Mouse (Mus musculus) cerebellum, adult 8-10 months (tissue): ENCODE measurements around the gene Sh2d3c.
A peak's percentile ranks its signal among the peaks of the same experiment; 100 is the strongest.

ENCODE experiments used
- DNase-seq: peaks from one replicate; pipeline ENCODE4 v3.0.0; 2022

Gene Sh2d3c

DNA sequence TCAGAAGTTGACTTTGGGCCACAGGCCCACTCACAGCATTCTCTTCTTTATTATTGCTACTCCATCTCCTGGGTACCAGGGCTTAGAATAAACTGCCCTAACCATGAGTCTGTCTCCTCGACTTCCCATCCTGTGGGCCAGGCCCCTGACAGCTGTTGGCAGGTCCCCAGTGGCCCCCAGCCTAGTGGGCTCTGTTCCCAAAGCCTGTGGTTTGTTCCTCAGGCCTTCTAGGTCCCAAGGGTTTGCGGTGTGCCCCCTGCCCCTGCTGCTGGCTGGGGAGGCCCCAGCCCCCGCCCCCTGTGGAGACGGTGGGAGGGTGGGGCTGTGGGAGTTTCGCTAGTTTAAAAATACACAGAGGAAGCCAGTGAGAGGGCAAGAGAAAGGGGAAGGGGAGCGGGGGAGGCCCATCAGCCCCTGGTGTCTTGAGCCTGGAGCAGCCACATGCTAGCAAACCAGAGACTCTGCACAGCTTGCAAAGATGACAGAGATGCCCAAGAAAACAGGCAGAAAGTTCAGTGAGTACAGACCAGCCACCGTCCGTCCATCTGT, at the start of gene Sh2d3c:
Gene Sh2d3c, plus strand, starts transcription at position 375 of the 549 bp plus-strand sequence.
- no peak for DNase-seq

DNA sequence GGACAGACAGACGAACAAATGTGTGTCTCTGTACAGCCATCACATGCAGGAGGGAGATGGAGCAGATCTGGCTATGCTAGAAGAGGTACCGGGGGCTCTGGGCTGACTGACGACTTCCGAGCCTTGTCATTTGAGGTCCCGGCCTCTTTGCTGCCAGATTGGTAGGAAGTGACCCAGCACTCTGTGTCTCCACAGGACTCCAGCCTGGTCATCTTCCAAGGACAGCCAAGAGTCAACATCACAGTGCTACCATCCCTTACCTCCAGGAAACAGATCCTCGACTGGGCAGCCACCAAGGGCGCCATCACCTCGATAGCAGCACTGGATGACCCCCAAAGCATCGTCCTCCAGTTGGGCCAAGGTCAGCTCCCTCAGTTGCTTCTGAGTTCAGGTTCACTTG, 49.7 kb upstream of the Sh2d3c start:
- DNase-seq = no peak

DNA sequence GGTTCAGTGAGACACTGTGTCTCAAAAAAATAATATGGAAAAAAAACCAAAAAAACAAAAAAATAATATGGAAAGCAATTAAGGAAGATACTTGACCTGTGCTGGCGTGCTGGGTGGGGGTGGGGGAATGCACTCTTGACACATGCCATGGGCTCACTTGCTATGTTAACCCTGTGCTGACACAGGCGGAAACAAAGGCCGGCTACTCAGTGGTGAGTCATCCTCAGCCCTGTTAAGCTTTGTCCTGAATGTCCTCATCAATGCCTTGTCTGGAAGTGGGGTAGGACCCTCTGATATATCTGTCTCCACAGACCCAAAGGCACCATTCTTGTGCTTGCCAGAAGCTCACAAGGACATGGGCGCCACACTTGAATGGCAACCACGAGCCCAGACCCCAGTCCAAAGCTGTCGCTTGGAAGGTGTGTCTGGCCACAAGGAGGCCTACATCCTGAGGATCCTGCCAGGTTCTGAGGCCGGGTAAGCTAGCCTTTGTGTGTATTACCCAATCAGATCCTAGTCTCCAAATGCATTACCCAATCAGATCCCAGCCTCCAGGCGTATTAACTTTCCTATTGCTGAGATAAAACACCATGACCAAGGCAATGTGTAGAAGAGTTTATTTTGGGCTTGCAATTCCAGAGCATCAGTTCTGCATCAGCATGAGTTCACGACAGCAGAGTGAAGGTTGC, 48.8 kb upstream of the Sh2d3c start:
- no peak for DNase-seq

DNA sequence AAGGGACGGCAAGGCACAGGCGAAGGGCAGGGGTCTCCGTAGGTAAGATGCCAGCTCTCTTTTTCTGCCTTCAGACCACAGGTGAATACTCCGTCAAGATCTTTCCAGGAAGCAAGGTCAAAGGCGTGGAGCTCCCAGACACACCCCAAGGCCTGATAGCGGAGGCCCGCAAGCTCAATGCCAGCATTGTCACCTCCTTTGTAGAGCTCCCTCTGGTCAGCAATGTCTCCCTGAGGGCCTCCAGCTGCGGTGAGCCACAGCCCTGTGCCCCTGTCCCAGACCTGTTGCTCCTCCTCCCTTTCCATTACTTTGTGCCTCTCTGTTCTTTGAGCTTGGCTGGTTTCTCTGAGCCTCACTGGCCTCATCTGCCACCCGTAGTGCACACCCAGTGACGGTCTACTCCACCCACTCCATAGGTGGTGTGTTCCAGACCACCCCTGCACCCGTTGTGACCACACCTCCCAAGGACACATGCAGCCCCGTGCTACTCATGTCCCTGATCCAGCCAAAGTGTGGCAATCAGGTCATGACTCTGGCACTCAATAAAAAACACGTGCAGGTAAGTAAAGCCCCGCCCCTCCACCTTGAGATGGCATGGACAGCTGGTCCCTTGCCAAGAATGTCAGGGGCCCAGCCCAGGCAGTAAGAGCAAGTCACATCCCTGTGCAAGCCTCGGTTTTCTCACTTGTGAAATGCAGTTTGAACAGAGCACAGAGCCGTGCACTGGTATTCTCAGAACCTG, 47.5 kb upstream of the Sh2d3c start:
- no peak for DNase-seq

DNA sequence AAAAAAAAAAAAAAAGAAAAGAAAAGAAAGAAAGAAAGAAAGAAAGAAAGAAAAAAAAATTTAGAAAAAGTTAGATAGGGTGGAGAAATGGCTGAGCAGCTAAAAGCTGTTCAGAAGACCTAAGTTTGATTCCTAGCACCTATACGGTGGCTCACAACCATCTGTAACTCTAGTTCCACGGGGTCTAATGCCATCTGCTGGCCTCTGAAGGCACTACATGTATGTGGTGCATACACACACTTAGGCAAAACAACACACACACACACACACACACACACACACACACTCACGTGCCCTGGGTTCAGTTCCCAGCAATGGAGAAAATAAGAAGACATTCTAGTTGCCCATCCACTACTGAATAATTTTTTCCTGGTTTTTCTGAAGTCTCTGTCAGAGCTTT, 44.0 kb upstream of the Sh2d3c start:
- DNase-seq = no peak

DNA sequence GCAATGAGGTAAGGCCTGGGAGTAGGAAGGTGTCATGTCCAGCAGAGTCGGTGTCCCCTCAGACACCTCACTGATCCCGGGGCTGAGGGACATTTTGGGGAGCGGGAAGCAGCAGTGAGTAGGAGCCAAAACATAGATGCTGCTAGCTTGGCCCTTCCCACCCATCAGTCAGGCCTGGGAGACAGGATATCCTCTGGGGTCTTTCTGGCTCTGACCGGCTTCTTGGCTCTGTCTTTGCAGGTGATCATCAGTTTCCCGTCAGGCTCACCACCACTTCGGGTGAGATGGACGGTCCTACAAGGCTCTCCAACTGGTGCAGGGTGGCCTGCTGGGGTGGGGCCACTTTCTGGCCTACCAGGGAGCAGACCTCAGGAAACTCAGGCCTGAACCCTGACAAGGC, 43.2 kb upstream of the Sh2d3c start:
- DNase-seq = no peak

DNA sequence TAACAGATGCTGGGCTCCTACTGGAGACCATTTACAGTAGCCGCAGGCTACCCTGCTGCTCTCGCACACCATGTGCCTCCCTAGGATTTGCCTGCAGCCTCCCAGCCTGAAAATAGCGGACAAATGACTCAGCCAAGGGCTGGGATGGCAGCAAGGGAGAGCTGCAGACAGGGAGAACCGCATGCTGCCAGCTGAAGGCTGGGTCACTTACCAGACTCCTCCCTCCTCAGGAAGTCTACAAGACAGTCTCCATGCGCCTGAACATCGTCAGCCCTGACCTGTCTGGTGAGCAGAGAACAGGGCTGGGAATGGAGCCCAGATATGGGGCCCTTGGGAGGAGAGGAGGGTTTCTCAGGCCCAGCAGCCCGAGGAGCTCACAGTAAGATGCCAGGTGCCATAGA, 40.8 kb upstream of the Sh2d3c start:
- no peak for DNase-seq

DNA sequence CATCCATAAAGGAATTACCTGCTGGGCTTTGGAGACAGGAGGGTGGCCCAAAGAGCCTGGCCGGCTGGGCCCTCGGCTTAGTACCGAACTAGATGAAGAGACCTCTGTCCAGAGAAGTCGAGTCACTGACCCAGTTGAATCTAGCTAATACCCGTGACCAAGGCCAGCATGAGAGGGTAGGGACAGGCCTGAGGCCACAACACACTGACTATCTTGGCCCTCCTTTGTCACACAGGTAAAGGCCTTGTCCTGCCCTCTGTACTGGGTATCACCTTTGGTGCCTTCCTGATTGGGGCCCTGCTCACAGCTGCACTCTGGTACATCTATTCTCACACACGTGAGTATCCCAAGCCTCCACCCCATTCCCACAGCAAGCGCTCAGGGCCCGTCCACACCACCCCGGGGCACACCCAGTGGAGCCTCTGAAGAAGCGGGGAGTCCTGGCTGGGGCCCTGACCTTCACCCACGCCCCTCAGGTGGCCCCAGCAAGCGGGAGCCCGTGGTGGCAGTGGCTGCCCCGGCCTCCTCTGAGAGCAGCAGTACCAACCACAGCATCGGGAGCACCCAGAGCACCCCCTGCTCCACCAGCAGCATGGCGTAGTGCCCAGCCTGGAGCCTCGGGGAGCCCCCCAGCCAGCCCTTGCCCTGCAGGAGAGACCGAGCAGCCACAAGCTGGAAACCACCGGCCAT, 39.7 kb upstream of the Sh2d3c start:
- DNase-seq = no peak

DNA sequence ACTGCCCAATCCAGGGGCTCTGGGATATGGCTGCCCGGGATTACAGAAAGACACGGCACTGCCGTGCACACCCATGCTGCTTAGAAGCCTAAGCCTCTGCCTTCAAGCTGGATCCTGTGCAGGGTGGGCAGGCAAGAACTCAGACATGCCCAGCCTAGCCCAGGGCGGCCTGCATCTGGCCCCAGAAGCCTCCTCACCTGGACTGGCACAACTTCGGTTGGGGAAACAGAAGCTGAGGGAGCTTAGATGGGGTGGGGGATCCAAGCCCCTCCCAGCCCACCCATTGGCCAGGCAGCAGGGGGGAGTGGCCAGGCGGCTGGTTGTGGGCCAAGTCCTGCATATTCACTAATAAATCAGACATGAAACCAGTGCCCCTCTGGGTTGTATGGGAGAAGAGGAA, 39.1 kb upstream of the Sh2d3c start:
- no peak for DNase-seq

DNA sequence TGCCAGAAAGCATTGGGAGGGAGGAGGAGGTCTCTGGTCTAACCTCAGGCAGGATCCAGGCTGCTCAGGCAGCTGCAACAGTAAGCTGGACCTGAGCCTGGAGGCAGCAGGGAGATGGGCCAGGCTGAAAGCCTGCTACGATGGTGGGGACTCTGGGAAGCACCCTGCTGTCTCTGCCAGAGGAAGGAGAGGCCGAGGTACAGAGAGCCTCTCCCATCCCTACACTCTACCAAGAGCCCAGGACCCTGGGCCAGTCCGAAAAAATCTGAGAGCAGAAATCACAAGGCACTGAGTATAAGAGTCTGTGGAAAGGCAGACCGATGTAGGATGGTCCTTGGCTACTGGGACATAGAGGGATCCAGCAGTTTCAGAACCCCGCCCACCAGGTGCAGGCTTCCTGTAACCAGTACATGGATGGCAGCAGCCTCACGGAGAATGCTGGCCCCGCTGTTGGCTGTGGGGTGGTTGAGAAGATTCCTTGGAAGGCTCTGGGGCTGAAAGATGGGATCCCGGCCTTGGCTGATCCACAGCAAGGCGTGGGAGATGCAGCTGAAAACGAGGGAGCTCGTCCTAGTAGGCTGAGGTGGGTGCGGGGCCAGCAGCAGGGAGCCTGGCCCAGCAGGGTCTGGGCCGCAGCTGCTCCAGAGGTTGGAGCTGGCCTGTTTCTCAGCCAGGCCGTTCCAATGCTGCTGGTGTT, 38.0 kb upstream of the Sh2d3c start:
- no peak for DNase-seq

DNA sequence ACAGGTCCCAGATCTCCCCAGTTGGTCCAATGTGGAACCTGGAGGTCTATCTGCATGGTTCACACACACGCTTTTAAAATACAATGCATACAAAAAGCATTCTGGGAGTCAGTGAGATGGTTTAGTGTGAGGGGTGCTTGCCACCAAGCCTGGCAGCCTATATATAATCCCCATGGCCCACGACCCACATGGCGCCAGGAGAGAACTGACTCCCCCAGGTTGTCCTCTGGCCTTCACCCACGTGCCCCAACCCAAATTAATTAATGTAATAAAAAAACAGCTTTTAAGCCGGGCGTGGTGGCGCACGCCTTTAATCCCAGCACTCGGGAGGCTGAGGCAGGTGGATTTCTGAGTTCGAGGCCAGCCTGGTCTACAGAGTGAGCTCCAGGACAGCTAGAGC, 37.2 kb upstream of the Sh2d3c start:
- DNase-seq = no peak

DNA sequence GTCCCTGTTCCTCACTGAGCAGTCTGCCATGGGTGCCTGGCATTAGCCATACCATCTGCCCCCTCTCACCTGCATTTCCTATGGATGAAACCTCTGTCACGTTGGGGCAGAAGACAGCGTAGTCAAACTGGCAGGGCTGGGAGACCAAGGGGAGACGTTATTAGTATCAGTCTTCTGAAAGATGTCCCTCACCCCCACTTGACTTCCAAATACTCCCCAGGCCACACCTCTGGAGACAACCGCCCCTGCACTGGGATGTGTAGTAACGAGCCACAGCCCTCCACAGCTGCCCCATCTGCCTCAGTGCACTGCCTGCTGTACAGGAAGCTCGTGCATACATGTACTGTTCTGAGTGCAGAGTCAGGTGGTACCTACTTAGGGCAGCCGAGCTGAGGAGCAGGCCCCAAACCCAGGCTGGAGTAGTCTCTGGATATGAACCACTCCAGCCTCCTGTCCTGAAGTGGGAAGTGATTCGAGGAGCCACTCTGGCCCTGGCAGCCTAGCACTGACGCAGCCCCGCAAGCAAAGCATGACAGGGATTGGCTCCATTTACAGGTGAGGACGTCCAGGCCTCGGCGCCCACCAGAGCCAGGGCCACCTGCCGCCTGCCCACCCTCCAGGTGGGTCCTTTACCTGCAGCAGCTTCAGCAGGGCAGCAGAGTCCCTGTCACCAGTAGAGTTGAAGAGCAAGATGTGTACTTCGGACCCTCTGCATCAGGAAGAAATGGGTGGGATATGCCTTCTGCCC, 36.0 kb upstream of the Sh2d3c start:
- DNase-seq = no peak

DNA sequence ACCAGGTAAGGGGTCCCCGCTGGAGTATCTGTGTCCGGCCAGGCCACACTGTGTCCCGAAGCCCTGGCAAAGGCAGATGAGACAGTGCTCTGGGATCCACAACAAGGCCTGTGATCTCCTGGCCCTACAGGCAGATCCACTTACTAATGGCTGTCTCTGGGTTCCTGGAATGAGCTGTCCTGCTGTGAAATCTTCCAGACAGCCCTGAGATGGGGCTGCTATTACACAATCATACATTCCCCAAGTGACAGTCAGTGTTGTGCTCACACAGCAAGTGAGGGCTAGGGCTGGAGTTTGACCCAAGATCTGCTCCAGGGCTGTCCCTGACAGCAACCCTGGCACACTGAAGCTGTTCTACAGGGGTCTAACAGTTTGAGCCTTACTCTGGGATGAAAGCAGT, 35.0 kb upstream of the Sh2d3c start:
- DNase-seq = no peak

DNA sequence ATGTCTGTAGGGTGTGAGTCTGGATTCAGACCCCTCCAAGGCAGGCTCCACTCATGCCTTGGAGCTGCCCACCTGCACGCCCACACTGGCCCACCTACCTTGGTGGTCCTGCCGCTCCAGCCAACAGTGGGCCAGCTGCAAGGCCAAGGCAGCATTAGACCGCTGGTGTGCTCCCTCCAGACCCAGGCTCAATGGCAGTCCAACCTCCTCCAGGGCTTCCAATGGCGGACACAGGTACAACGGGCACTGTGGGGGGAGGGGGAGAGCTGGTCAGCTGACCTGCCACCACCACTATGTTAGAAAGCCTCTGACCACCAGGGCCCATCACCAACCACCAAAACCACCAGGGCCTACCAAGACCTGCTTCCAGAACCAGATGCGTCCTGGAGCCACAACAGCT, 34.2 kb upstream of the Sh2d3c start:
- DNase-seq = no peak

DNA sequence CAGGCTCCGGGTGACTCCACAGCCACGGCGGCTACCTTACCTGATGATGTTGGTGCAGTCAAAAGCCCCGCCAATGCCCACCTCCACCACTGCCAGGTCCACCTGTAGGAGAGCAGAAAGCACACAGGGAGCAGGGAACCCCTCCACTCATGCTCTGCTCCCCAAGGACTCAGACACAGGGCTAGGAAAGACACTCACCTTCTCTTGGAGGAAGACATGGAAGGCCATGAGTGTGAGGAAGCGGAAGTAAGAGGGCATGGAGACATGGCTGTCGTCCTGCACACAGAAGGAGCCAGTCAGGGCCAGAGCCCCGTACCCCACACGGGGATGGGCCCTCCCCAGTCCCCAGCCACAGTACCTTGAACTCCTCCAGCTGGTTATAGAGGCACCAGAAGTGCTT, 33.3 kb upstream of the Sh2d3c start:
- DNase-seq = no peak

DNA sequence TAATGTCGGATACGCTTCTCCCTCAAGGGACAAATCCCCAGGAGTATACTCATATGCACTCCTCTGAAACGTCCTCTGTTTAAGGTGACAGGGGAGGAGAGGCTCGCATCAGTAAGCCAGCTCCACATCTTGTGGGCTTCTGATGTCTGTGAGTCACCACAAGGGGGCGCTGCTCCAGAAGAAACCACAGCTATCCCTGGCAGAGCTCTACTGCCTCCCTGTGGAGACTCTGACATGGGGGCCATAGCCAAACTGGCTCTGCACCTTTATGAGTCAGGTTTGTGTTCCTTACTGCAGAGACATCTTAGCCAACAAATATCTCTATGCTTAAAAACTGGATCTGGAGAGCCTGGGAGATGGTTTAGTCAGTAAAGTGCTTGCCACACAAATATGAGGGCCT, 31.4 kb upstream of the Sh2d3c start:
- peak; percentile 88 for DNase-seq

DNA sequence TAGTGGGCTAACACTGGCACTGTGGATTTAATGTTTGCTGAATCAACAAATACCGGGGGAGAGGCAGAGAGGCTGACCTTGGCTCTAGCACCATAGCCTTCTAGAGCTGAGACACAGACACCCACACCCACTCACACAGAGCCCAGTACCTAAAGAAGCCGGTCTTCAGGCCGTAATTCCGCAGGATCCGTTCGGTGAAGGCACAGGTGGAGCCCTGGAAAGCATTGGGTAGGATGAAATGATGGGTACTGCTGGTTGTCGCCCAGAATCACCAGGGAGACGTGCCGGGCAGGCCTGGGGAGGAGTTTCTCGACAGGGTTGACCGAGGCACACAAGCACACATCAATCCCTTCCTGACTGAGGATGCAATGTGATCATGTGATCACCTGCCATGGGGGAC, 29.8 kb upstream of the Sh2d3c start:
- no peak for DNase-seq

DNA sequence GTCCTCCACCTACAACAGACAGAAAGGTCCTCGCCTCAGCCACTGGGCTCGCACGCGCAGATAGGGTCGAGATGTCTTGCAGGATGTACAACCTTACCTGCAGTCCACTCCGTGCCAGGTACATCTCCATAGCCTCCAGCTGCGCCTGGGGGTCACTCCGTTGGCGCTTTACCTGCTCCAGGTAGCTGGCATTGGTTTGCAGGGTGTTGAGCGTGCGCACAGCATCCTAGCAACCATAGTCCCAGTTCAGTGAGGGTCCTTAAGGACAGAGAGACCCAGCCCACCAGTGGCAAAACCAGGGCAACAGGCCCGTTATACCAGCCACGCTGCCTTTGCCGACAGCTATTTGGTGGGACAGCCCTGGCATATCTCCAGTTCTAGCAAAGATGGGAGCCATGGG, 28.4 kb upstream of the Sh2d3c start:
- DNase-seq = no peak

DNA sequence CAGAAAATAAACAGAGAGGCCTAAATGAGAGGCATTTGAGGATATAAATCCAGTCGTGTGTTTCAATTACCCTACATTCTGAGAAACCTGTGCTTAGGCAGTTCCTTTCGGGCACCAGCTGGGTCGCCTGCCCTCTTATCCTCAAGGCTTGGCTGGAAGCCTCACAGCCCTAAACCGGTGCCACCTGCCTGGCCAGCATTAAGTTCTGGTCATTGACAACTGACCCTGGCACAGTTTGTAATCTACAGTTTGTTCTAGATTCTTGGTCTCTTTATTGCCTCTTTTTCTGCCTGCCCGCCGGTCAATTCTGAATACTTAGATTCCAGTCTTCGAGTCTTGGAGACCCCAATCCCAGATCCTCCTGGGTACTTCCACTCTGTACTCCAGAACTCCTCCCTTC, 27.6 kb upstream of the Sh2d3c start:
- no peak for DNase-seq

DNA sequence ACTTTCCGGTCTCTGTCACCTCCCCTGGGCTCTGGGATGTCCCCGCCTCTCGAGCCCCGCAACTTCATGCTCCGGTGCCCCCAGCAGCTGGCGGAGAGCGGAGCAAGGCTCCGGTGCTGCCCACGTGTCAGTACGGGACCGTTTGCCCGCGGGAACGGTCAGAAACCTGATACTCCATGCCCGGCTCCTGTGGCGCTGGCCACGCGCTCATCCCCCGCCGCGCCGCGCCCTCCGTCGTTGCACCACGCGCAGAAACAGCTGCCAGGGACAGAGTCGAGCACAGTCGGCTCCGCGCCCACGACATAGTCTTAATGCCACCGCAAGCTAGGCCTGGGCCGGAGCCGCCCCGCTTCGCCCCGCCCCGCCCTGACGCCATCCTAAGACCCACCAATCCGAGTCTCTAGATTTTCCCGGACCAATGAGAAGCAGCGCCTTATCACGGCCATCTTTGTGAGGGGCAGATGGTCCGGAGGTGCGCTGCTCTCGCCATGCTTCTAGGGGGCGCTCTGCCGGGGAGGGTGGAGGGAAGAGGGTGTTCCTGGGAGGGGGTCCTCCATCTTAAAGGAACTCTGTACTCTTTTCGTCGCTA, 26.9 kb upstream of the Sh2d3c start:
- DNase-seq = peak; percentile 95

DNA sequence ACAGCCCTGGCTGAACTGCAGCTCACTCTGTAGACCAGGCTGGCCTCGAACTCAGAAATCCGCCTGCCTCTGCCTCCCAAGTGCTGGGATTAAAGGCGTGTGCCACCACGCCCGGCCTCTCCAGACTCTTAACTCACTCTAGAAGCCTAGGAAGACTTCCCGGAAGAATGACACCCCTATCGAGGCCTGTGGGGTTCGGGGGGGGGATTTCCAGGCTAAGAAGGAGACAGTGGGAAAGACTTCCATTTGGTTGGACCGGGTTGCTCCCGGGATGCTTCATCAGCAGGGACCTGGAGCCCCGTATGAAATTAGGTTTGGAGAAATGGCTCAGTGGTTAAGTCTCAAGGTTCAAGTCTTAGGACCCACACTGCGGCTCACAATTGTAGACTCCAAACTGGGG, 26.2 kb upstream of the Sh2d3c start:
- DNase-seq = no peak

DNA sequence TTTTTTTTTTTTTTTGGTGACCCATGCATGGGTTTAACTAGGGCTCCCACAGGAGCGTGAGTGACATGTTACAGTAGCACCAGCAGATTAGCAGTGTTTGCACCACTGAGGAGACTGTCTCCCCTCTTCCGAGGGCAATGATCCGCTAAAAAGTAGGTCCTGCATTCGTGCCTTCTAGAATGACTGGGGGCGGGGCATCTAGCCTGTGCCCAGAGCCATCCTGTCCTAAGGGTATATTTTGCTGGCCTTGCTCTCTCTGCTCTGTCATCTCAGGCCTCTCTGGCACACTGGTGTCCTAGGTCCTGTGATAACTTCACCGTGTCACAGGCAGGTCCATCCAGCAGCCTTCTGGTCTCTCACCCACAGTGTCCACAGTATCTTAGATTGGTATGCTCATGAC, 21.2 kb upstream of the Sh2d3c start:
- DNase-seq = no peak
